Mouse (Mus musculus): ENCODE data around the gene Selenoo. TPM values are rescaled to one million over a fixed set of nuclear protein-coding genes. Genes with fewer than 3 reads are reported as not detected.
A peak's percentile ranks its signal among the peaks of the same experiment; 100 is the strongest.

The Selenoo gene
- total RNA-seq, 2 experiments from 2014 or later = 21.1 to 21.3 TPM

DNA sequence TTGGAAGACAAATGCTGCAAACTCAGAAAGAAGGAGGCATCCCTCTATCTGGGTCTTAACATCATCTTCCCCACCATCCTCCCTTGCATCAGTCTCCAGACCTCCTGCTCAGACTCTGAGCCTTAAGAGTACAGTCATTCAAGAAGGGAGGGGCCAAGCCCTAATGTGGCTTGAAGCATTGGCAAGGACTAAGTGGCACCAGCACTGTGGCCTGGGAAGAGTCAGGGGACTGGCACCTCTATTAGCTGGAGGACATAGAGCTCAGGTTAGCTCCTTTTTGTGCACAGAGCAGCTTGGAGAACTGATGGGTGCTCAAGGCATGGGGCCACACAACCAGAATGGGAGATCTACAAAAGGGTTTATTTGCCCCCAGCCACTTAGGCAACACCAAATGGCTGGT is 41.4 kb downstream of the Selenoo start:
- no peak overlapping the region for H3K27ac ChIP-seq
- DNase-seq (ENCODE audit: extremely low spot score in 1 of 2, low spot score in 2 of 2) = no peak
- intact Hi-C loops (cut with DNase I) = no loop called here
- no peak overlapping the region for H3K4me3 ChIP-seq
- TF ChIP-seq CTCF (IDR thresholded peaks at IDR 0.05) = no peak

DNA sequence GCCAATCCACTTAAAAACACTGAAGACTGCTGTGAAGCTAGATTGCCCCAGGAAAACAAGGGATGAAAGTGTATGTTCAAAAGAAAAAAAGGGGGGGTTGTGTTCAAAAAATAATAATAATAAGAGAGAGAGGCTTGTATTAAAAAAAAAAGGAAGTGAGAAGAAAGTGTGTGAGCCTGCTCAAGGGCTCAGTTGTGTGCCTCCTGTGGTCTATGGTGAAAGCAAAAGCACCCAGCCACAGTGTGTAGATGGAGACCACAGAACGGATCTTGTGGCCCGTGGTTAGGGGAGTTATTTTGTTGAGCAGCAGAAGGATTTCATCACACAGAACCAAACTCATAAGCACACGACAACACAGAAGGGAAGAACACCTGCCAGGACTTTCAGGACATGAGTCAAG is 42.4 kb downstream of the Selenoo start:
- Histone ChIP-seq H3K27ac (no peak overlapping the region), H3K4me3 (no peak overlapping the region)
- no peak for DNase-seq (ENCODE audit: extremely low spot score in 1 of 2, low spot score in 2 of 2)
- no peak for TF ChIP-seq CTCF (IDR thresholded peaks at IDR 0.05)
- intact Hi-C loops (cut with DNase I) = no loop called here

- no peak for DNase-seq (ENCODE audit: extremely low spot score in 1 of 2, low spot score in 2 of 2)
- Histone ChIP-seq H3K4me3 (no peak overlapping the region), H3K27ac (no peak overlapping the region)
- TF ChIP-seq CTCF (IDR thresholded peaks at IDR 0.05) = no peak
- intact Hi-C loops (cut with DNase I) = no loop called here
Observed at GRCm38 (mm10) chr15:89136461-89137155, 47.7 kb downstream of the Selenoo start.

GRCm38 (mm10) chr15:89137378-89138045 is 48.6 kb downstream of the Selenoo start:
- DNase-seq (ENCODE audit: extremely low spot score in 1 of 2, low spot score in 2 of 2) = no peak
- H3K4me3 ChIP-seq = no peak overlapping the region
- intact Hi-C loops (cut with DNase I) = no loop called here
- no peak for TF ChIP-seq CTCF (IDR thresholded peaks at IDR 0.05)
- H3K27ac ChIP-seq = no peak overlapping the region

DNA sequence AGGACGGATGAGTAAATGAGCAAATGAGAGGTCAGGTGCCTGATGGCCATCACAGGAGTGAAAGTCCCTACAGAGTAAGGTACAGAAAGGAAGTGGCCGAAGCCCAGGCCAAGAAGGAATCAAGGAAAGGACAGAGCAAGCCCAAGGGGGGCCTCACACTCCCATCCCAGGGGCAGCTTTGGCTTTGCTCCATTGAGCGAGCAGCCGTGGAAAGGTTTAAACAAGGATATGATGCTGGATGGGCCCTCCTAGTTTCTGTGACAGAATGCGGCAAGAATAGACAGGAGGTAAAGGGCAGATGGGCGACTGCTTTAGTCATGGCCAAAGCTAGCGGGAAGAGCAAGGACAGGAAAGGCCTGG is 49.1 kb downstream of the Selenoo start:
- DNase-seq (ENCODE audit: extremely low spot score in 1 of 2, low spot score in 2 of 2) = no peak
- H3K4me3 ChIP-seq = no peak overlapping the region
- H3K27ac ChIP-seq = no peak overlapping the region
- no peak for TF ChIP-seq CTCF (IDR thresholded peaks at IDR 0.05)
- intact Hi-C loops (cut with DNase I) = no loop called here

DNA sequence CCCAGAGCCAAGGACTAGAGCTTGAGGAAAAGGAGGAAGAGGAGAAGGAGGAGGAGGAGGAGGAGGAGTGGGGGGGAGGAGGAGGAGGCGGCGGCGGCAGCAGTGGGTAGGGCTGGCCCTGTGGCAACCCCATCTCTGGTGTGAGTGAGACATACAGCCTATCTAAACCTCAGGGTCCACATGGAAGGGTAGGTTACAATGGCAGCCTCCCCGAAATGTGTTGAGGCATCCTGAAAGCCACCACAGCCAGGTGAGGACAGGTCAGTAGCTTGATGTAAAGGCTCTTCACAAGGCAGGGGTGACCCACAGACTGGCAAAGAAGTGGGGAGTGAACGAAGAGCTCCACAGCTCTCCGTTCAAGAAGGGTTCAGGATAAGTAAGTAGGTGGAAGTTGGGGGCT is 49.6 kb downstream of the Selenoo start:
- no peak for TF ChIP-seq CTCF (IDR thresholded peaks at IDR 0.05)
- H3K4me3 ChIP-seq = no peak overlapping the region
- no peak for DNase-seq (ENCODE audit: extremely low spot score in 1 of 2, low spot score in 2 of 2)
- no peak overlapping the region for H3K27ac ChIP-seq
- intact Hi-C loops (cut with DNase I) = no loop called here

DNA sequence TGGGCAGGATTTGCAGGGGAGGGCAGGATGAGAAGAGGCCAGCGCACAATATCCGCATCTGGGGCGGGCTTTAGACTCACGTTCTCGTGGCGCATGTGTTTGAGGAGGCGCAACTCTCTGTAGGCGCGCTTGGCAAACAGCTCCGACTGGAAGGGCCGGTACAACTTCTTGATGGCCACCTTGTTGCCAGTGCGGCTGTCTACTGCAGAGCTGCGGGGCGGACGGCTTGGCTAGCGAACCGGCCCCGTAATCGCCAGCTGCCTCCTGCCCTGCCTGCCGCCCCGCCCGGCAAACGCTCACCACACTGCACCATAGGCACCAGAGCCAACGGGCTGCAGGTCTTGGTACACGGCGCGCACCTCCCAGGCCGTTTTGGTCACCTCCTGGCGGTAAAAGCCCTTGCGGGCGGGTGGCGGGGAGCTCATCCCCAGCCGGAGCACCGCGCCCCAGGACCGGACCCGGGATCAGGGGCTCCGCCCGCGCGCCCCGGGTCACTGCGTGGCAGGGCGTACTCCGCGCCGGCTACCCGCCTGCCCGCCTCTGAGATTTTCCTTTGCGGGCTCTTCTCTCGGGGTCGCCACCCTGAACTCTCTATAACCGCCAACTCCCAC is 51.3 kb downstream of the Selenoo start:
- peak overlapping the region; percentile 63 for H3K4me3 ChIP-seq
- TF ChIP-seq CTCF (IDR thresholded peaks at IDR 0.05) = no peak
- DNase-seq (ENCODE audit: extremely low spot score in 1 of 2, low spot score in 2 of 2) = peak; percentile 54 to 82
- intact Hi-C loops (cut with DNase I) = no loop called here
- peak overlapping the region; percentile 87 for H3K27ac ChIP-seq

DNA sequence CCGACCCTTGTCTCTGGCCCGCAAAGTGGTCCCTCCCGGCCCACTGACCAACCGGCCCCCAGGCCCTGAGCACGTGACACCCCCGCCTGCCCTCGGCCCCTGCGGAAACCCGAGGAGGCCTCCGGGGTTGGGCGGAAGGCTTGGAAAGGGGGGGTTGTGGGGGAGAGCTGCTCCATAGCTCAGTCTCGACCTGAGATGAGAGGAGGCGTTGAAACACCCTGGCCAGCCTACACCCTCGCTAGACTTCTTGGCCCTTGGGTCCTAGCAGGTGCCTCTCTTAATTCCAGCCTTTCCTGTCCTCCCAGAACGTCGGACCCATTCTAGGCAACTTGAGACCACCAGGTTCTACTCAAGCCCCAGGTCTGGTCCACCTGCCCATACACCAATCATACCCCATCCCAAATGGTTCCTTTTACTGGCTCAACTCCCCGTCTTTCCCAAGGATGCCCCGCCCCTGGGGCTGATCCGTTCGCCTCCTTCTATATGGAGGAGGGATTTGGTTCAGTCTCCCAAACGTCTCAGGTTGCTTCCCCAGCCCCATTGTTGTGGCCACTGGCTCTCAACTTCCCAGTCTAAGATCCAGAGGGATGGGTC is 51.9 kb downstream of the Selenoo start, which contains the start of gene Mapk12:
Mapk12 (minus strand) TSS at position 45 of the 594 bp plus-strand sequence.
- Histone ChIP-seq H3K27ac (peak within 1 kb of the TSS; percentile 87), H3K4me3 (peak within 1 kb of the TSS; percentile 63)
- TF ChIP-seq CTCF (IDR thresholded peaks at IDR 0.05) = no peak
- intact Hi-C loops (cut with DNase I) = no loop called here
- no peak for DNase-seq (ENCODE audit: extremely low spot score in 1 of 2, low spot score in 2 of 2)

GRCm38 (mm10) chr15:89141443-89141842 is 52.6 kb downstream of the Selenoo start:
- Histone ChIP-seq H3K4me3 (no peak overlapping the region), H3K27ac (no peak overlapping the region)
- intact Hi-C loops (cut with DNase I) = no loop called here
- TF ChIP-seq CTCF (IDR thresholded peaks at IDR 0.05) = no peak
- no peak for DNase-seq (ENCODE audit: extremely low spot score in 1 of 2, low spot score in 2 of 2)

- intact Hi-C loops (cut with DNase I) = no loop called here
- no peak for TF ChIP-seq CTCF (IDR thresholded peaks at IDR 0.05)
- DNase-seq (ENCODE audit: extremely low spot score in 1 of 2, low spot score in 2 of 2) = no peak
- Histone ChIP-seq H3K4me3 (no peak overlapping the region), H3K27ac (no peak overlapping the region)
Observed at GRCm38 (mm10) chr15:89141905-89142304, 53.0 kb downstream of the Selenoo start.

GRCm38 (mm10) chr15:89143134-89143533 is 54.2 kb downstream of the Selenoo start:
- DNase-seq (ENCODE audit: extremely low spot score in 1 of 2, low spot score in 2 of 2) = no peak
- intact Hi-C loops (cut with DNase I) = no loop called here
- no peak overlapping the region for H3K4me3 ChIP-seq
- H3K27ac ChIP-seq = no peak overlapping the region
- TF ChIP-seq CTCF (IDR thresholded peaks at IDR 0.05) = no peak

- intact Hi-C loops (cut with DNase I) = loop anchor here (5.0 kb wide), 1 partner anchor 67 kb away; the partner anchor contains the start of gene Ppp6r2
- Histone ChIP-seq H3K4me3 (no peak overlapping the region), H3K27ac (no peak overlapping the region)
- no peak for DNase-seq (ENCODE audit: extremely low spot score in 1 of 2, low spot score in 2 of 2)
- no peak for TF ChIP-seq CTCF (IDR thresholded peaks at IDR 0.05)
Observed at GRCm38 (mm10) chr15:89144965-89145364, 56.1 kb downstream of the Selenoo start.

Data from left cerebral cortex, adult 2 months (tissue).